Mouse (Mus musculus): ENCODE measurements at regions not wholly inside any gene's neighbourhood (a gene's known extent, or its start where the extent isn't known, plus 50 kb on each side); places are given as distances from the start of the nearest gene placed in this dataset.

DNA sequence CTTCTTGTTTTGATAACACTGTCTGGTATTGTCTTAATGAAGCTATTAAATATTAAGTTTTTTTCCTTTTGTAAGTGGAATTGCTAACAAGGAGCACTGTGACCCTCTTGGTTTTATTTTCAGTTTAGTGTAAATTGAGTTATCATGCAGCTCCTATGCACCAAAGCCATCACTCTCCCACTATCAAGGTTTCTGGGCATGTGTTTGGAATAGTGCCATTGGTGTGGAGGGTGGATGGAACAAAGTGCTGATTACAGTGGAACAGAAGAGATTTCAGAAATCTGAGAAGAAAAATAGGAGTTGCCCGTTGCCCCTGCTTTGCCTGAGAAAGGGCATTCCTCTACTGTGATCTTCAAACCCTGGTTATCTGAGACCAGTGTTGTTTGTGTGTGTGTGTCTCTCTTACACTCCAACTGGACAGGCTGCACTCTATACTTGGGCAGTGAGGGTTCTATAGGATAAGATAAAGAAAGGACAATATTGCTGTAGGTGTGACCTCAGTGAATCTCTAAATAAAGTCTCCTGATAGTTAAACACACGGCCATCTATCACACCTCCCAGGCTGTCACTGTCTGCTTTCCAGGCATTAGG lies 414.3 kb upstream of the Nr2f2 start:
- intact Hi-C loops (cut with DNase I; ENCODE audit: low total_unique reads), result no loop called here
- no peak for DNase-seq

DNA sequence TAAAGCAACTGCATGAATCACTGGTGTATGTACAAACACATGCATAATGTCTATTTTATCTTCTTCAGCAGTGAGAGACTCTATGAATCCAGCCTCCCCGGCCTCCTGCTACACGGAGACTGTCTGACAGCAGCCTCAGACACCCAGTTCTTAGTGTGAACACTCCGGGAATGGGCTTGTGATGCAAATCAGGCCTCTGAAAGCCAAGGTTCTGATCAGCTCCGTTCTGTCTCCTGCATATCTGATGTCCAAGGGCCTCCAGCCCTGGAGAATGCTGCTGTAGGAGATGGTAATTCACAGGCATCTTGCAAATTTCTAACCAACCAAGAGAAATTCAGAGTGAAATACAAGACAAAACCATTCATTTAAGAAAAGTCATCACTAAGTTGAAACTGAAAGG lies 411.2 kb upstream of the Nr2f2 start:
- no peak for DNase-seq
- intact Hi-C loops (cut with DNase I; ENCODE audit: low total_unique reads), result no loop called here

GRCm38 (mm10) chr7:70769655-70770054 lies 403.1 kb upstream of the Nr2f2 start:
- DNase-seq, result no peak
- intact Hi-C loops (cut with DNase I; ENCODE audit: low total_unique reads), result no loop called here

DNA sequence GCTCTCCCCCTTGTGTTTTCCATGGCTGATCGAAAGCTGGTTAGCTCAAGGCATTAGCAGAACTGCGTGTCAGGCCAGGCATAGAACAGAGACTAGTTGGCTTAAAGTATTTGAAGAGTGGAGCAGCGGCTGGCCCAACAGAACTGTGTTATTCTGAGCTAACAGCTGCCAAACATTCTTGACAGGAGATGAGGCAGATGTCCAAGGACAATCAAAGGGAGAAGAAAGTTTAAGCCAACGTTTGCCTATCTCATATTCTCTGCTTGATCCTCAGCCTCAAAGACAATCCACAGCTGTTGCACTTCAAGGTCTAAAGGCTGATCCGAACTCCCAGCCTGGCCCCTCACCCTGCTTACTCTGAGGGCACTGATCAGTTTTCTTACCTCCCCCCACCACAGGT lies 401.2 kb upstream of the Nr2f2 start:
- no peak for DNase-seq
- intact Hi-C loops (cut with DNase I; ENCODE audit: low total_unique reads), result no loop called here

DNA sequence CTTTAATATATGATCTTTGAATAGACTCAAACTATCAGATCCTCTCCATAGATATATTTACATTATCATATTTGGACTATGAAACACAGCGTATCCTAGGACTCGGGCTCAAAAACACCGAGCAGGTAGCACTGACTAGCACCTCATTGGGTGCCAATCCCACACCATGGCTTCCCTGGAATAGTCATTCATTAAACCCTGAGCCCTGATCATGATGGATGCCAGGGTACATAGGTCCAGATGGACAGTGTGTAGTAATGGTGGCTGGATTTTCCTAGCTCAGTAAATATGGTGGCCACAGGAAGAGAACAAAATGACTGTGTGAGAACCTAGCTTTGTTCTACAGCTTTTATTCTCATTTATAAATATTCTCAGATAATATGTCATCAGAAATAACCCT lies 390.1 kb upstream of the Nr2f2 start:
- intact Hi-C loops (cut with DNase I; ENCODE audit: low total_unique reads), result no loop called here
- no peak for DNase-seq

- intact Hi-C loops (cut with DNase I; ENCODE audit: low total_unique reads), result no loop called here
- DNase-seq, result no peak
Observed at GRCm38 (mm10) chr7:70754826-70755225, 388.3 kb upstream of the Nr2f2 start.

DNA sequence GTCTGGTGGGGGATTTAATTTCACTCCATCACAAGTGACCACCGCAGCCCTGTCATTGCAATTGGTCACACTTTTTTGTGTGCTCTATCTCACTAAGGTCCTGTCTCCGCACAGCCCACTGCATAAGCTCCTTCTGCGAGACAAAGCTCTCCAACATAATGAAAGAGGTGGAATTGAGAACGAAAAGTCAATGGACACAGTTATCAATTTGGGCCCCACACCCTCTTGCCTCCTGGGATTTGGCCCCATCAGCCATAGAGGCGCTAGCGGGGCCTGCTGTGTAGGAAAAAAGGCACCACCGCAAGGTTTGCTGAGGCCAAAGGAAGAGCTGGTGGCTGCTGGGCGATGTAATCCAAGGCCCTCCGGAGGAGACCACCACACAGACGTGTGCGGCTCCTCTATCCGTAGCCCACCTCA lies 386.3 kb upstream of the Nr2f2 start:
- DNase-seq, result no peak

DNA sequence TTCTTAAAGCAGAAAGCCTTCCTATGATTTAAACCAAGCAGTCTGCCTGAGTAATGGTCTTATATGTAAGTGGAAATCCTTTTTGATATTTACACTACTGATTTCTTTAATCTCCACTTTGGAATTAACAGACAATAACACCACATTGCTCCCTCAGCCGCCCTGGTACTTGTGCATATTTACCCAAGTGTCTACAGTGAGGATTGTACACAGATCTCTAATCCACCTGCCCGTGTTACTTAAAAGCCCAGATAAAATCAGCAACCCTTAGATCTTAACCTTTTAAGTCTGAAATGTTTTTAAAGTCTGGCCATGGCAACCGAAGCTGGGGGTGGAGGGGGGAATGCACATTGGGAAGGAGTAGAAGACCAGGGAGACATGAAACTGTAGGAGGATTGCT lies 382.3 kb upstream of the Nr2f2 start:
- intact Hi-C loops (cut with DNase I; ENCODE audit: low total_unique reads), result no loop called here

More for the DNA sequence above, 386.3 kb upstream of the Nr2f2 start:
- intact Hi-C loops (cut with DNase I; ENCODE audit: low total_unique reads), result no loop called here

GRCm38 (mm10) chr7:70748345-70748744 lies 381.8 kb upstream of the Nr2f2 start:
- DNase-seq, result no peak
- intact Hi-C loops (cut with DNase I; ENCODE audit: low total_unique reads), result no loop called here

More for the DNA sequence above, 382.3 kb upstream of the Nr2f2 start:
- DNase-seq, result no peak

- intact Hi-C loops (cut with DNase I; ENCODE audit: low total_unique reads), result no loop called here
- no peak for DNase-seq
Observed at GRCm38 (mm10) chr7:70744296-70744695, 377.8 kb upstream of the Nr2f2 start.

GRCm38 (mm10) chr7:70735591-70735990 lies 369.1 kb upstream of the Nr2f2 start:
- intact Hi-C loops (cut with DNase I; ENCODE audit: low total_unique reads), result no loop called here
- no peak for DNase-seq

DNA sequence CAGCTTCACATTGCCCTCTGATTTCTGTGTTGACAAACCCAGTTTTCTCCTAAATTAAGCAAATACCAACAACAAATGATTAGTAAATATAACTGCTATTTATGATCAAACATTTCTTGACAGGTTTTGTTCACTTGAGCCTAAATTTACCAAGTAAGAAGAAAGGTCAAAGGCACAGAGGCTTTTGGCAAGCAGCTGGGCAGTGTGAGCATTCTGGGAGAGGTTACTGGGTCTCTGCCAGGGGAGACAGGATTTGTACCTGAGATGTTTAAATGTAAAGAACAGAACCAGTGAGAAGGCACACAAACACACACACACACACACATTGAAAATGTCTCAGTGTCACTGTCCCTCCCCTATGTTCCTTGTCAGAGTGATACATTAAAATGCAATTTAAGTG lies 367.0 kb upstream of the Nr2f2 start:
- intact Hi-C loops (cut with DNase I; ENCODE audit: low total_unique reads), result no loop called here
- no peak for DNase-seq

DNA sequence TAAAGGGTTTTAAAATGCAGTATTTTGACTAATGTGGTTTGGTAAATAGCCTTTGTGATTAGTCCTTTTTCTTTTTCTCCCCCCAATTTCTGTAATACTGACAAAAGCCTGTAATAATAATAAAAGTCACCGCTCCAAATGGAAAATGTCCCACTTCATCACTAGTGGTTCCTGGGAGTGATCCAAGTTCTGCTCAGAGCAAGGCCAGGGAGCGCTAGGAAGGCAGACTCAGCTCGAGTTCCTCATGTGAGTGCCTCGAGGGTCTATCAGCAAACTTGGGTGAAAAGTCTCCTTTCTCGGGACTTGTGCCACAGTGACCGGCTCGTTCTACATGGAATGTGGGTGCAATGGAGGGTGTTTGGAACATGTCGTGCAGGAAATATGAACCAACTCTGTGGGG lies 363.4 kb upstream of the Nr2f2 start:
- intact Hi-C loops (cut with DNase I; ENCODE audit: low total_unique reads), result no loop called here
- DNase-seq, result no peak

GRCm38 (mm10) chr7:70718149-70718765 lies 351.7 kb upstream of the Nr2f2 start:
- DNase-seq, result no peak
- intact Hi-C loops (cut with DNase I; ENCODE audit: low total_unique reads), result no loop called here

GRCm38 (mm10) chr7:70717608-70718007 lies 351.1 kb upstream of the Nr2f2 start:
- intact Hi-C loops (cut with DNase I; ENCODE audit: low total_unique reads), result no loop called here
- DNase-seq, result no peak

DNA sequence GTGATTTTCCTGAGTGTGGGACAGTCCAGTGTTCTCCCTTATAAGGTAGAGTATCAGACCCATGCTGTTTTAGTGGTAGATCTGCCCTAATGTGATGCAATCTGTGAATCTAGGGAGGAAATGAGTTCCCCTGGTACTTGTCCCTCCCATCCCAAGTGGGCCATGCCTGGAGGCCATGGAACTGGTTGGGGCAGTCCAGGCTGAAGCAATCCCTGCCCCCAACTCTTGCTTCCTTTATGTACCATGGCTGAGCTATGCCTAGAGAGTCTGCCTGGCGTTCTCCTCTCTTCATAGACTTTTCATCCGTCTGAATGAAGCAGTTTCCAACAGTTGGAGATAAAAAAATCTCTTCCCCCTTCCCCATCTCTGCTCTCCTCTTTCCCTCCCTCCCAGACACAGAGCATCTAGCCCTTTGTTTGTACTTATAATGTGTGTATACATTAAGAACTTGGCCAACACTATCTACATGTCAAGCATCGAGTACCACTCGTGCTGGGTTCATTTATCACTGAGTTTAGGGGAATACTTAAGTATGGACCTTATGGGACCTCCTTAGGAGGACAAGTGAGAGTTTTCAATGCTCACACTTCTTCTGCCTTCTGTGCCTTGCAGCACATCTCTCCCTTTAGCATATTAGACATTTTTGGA lies 350.4 kb upstream of the Nr2f2 start:
- DNase-seq, result no peak
- intact Hi-C loops (cut with DNase I; ENCODE audit: low total_unique reads), result no loop called here

DNA sequence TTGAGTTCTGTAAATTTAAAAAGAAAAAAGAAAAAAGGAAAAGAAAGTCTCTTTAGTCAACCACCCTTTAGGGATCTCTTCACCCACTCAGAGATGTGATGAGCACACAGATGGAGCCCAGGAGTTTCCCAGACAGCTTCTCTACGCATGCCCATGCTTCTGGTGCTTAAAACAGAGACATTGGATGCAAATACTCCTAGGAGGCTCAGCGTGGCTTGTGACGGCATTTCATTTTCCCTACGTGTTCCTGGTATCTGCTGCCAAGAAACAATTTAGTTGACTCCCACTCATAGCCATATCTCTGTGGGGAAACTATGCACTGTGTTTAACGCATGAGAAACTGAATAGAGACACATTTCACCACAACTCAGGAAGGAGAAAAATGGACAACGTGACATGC lies 345.6 kb upstream of the Nr2f2 start:
- intact Hi-C loops (cut with DNase I; ENCODE audit: low total_unique reads), result no loop called here
- DNase-seq, result no peak

DNA sequence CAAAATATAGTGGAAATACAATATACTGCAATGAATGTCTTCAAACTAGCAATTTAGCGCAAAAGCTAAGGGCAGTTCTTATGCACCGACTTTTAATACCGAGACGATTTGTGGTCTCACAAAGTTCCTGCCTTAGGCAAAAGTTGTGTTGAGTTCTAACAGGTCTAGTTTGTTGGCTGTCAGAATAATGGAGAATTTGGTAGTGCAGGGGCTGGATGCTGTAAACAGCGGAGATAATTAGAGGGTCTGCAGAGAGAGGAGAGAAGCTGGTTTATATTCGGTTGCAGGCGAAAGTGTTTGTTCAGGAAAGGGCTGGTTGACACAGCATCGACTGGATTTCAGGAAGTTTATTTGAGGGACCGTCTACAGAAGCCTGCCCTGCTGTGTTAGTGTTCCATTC lies 339.7 kb upstream of the Nr2f2 start:
- intact Hi-C loops (cut with DNase I; ENCODE audit: low total_unique reads), result no loop called here
- DNase-seq, result no peak

- DNase-seq, result no peak
- intact Hi-C loops (cut with DNase I; ENCODE audit: low total_unique reads), result no loop called here
Observed at GRCm38 (mm10) chr7:70703784-70704183, 337.2 kb upstream of the Nr2f2 start.

DNA sequence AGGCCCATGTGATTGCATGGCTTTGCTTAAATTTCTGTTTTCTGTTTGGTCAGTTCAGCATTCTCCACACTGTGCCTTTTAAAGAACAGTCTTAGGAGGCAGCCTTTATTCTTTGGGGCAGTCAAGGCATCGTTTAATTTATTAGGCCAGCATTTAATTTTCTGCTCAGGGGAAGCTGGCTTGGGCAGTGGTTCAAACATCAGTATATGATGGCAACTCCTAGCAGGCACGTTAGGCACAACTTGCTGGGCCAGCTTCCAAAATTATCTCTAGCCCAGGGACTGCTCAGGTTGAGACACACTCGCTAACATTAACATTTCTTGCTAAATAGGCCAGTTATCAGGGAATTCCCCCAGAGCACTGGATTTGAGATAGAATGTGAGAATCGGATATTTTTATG lies 333.9 kb upstream of the Nr2f2 start:
- intact Hi-C loops (cut with DNase I; ENCODE audit: low total_unique reads), result no loop called here
- no peak for DNase-seq

- intact Hi-C loops (cut with DNase I; ENCODE audit: low total_unique reads), result no loop called here
- DNase-seq, result no peak
Observed at GRCm38 (mm10) chr7:70699391-70699790, 332.9 kb upstream of the Nr2f2 start.

Measured in gastrocnemius, postnatal 14 days (tissue).